Mouse (Mus musculus) liver, embryonic 12.5 days (tissue): ENCODE measurements around the gene Gprc5a. TPM values are rescaled to one million over a fixed set of nuclear protein-coding genes. Genes with fewer than 3 reads are reported as not detected.

Experiments used
- ATAC-seq: fragments of 200-750 bp; cut with Nextera tagmentation; 2 replicates; pipeline ENCODE4 v1.8.0; 2017; ENCODE audit warnings: moderate number of reproducible peaks, mild to moderate bottlenecking, moderate library complexity
- H3K27ac ChIP-seq: fragments of 300-500 bp; sonication (generic); 2 replicates; pipeline ENCODE4 v1.5.1; 2016; ENCODE audit warnings: mild to moderate bottlenecking
- H3K27me3 ChIP-seq: fragments of 300-500 bp; sonication (generic); replicated peaks from 2 replicates; pipeline ENCODE4 v1.6.1; 2016; ENCODE audit warnings: mild to moderate bottlenecking, moderate library complexity
- H3K36me3 ChIP-seq: fragments of 300-500 bp; sonication (generic); 2 replicates; pipeline ENCODE4 v1.6.1; 2016; ENCODE audit warnings: mild to moderate bottlenecking, moderate library complexity
- H3K4me1 ChIP-seq: fragments of 300-500 bp; sonication (generic); 2 replicates; pipeline ENCODE4 v1.6.1; 2016
- H3K4me2 ChIP-seq: fragments of 300-500 bp; sonication (generic); 2 replicates; pipeline ENCODE4 v1.6.1; 2016; ENCODE audit warnings: mild to moderate bottlenecking, moderate library complexity
- H3K4me3 ChIP-seq: fragments of 300-500 bp; sonication (generic); 2 replicates; pipeline ENCODE4 v1.5.1; 2016; ENCODE audit warnings: mild to moderate bottlenecking, moderate library complexity
- H3K9ac ChIP-seq: fragments of 300-500 bp; sonication (generic); 2 replicates; pipeline ENCODE4 v1.6.1; 2016; ENCODE audit warnings: mild to moderate bottlenecking, moderate library complexity
- H3K9me3 ChIP-seq: fragments of 300-500 bp; sonication (generic); replicated peaks from 2 replicates; pipeline ENCODE4 v1.6.1; 2016; ENCODE audit warnings: mild to moderate bottlenecking, moderate library complexity
- WGBS: fragments of 180-500 bp; shearing (Covaris S2); methylation state at CpG from one replicate; pipeline ENCODE4 v1.1.7; 2016; ENCODE audit not compliant: insufficient replicate concordance; 5-methylcytosine and 5-hydroxymethylcytosine counted together
- polyA plus RNA-seq: library from polyadenylated mRNA; unstranded; fragments of >200 nt; fragmentation: Nextera tagmentation; extraction: Ambion mirVana; gene quantifications from 2 replicates; pipeline ENCODE4 v1.2.1, GENCODE M21; 2016

Gene Gprc5a
- 0.64 and 0.74 TPM in 2 replicates for polyA plus RNA-seq

DNA sequence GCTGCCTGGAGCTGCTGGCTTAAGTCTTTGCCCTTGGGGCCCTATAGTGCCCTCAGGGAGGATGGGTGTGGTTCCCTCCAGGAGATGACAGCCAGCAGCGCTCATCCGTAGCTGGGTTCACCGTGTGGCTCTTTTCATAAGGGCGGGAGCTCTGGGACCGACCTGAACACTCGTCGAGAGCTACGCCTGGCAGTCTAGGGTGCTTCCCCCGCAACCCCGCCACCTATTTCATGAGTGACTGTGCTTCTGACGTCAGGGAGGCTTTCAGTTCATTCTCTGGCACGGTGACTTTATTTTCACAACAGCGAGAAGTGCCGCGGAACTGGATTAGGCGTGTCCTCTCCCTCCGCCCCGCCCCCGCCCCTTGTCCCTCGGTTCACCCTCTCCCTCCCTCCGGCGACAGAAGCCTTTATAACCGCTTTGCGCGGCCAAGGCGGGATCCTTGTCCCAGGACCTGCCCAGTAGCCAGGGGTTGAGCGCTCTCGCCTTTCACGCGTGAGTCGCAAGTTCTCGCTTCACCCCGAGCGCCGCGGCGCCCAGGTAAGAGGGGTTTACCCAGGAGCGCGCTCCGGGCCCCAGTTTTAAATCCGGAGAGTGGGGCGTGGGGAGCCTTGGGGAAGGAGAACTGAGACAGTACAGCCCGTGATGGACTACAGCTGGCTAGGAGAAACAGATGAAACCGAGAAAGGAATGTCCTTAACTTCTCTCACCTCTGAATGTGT is at the start of gene Gprc5a:
Gene Gprc5a, plus strand, starts transcription at position 416 of the 722 bp plus-strand sequence.
- Histone ChIP-seq H3K27ac (no peak within 1 kb of the TSS), H3K4me1 (peaks cover 23% of the 10 kb centered on the region), H3K36me3 (no peaks in the 10 kb centered on the region), H3K9me3 (no peaks in the 10 kb centered on the region), H3K4me3 (peak within 1 kb of the TSS; percentile 63), H3K9ac (peak within 1 kb of the TSS; percentile 73), H3K27me3 (peaks cover 30% of the 10 kb centered on the region), H3K4me2 (peak within 1 kb of the TSS; percentile 94)
- 2% methylated on average over 44 of the region's 44 CpGs for WGBS
- ATAC-seq, result peak; percentile 92

DNA sequence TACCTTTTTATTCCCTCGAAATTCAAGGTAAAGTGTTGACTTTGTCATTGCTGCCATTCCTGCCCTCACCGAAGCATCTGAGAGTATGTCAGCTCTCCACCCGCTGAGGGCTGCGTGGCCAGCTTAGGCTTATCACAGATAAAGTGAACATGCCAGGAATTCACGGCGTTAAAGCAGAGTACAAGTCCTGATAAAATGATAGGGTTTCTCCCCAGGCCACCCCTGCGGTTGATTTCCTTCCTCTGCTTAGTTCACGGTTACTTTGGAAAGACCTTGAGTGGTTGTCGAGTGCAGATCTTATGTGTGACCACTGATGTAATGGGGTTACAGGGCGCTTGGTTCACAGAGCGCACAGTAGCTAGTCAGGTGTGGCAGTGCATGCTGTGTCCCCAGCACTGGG is 48.2 kb upstream of the Gprc5a start:
- H3K27ac ChIP-seq, result no peak overlapping the region
- peaks cover 91% of the 10 kb centered on the region for H3K36me3 ChIP-seq
- no peaks in the 10 kb centered on the region for H3K9me3 ChIP-seq
- WGBS, result 39% methylated on average over 11 of the region's 11 CpGs
- H3K9ac ChIP-seq, result no peak overlapping the region
- no peak overlapping the region for H3K4me3 ChIP-seq
- ATAC-seq, result peak; percentile 49; the same call in 1 of the 2 replicates
- peaks cover 11% of the 10 kb centered on the region for H3K4me1 ChIP-seq
- no peak overlapping the region for H3K4me2 ChIP-seq
- no peaks in the 10 kb centered on the region for H3K27me3 ChIP-seq

DNA sequence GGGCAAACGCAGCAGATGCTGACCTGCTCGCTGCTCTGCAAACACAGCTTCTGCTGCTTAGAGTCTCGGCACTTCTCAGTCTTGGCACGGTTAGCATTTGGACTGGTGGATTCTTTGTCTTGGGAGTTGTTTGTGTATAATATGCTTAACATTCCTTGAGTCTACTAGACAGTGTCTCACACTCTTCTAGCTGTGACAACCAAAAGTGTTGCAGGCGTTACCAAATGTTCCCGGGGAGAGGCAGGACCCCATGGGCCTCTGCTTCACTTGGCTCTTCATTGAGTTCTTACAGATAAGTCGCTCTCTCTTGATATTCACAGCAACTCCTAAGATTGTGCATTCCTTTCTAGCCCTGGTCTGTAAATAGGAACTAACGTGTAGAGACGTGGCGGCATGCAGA is 45.9 kb upstream of the Gprc5a start:
- no peak overlapping the region for H3K27ac ChIP-seq
- no peak for ATAC-seq
- WGBS, result 89% methylated on average over 10 of the region's 10 CpGs

DNA sequence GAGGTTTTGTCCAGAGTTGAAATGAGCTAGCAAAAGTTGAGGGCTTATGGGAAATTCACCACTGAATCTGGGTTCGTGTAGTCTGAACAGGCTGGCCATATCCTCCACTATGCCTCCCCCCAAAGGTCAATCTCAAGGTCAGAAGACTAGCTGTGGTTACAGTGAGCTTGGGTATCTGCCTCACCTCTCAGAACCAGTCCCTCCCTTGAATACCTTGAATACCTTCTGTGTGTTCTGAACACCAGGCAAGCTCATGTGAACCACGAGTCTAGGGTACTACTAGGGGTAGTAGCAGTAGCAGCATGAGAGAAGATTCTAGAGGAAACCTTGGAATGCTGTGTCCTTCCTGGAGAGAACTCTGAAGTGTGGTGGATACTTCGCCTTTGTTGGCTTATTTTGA is 43.8 kb upstream of the Gprc5a start:
- Histone ChIP-seq H3K27ac (no peak overlapping the region), H3K27me3 (no peaks in the 10 kb centered on the region), H3K4me3 (no peak overlapping the region), H3K9me3 (no peaks in the 10 kb centered on the region), H3K4me1 (0 out of 2 replicates have a peak, but pooled peaks cover 9% of the 10 kb centered on the region), H3K36me3 (peaks cover 87% of the 10 kb centered on the region), H3K9ac (no peak overlapping the region), H3K4me2 (no peak overlapping the region)
- ATAC-seq, result no peak
- WGBS, result 79% methylated on average over 3 of the region's 3 CpGs

More for the DNA sequence above, 45.9 kb upstream of the Gprc5a start:
- Histone ChIP-seq H3K27me3 (no peaks in the 10 kb centered on the region), H3K9ac (no peak overlapping the region), H3K4me2 (no peak overlapping the region), H3K9me3 (no peaks in the 10 kb centered on the region), H3K4me3 (no peak overlapping the region), H3K36me3 (peaks cover 99% of the 10 kb centered on the region), H3K4me1 (0 out of 2 replicates have a peak, but pooled peaks cover 6% of the 10 kb centered on the region)

DNA sequence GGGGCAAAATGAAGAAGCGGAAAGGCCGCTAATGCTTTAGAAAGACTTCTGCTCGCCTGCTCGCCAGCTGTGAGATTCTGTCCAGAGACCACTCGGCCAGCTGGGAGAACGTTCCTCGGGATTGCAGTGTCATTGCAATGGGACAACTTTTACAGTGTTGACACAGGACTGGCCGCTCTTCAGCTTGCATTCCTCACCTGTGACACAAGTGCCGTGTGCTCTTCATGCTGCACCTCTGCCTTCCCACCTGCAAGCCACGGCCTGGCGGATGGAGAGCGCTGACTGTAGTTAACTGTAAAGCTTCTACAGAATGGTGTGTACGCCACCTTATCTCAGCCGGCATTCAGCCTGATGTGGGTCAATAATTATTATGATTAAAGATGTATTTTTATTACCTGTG is 42.1 kb upstream of the Gprc5a start:
- no peak overlapping the region for H3K9ac ChIP-seq
- 0 out of 2 replicates have a peak, but pooled peaks cover 3% of the 10 kb centered on the region for H3K4me1 ChIP-seq
- ATAC-seq, result no peak
- no peak overlapping the region for H3K4me3 ChIP-seq
- H3K9me3 ChIP-seq, result no peaks in the 10 kb centered on the region
- peaks cover 69% of the 10 kb centered on the region for H3K36me3 ChIP-seq
- no peak overlapping the region for H3K4me2 ChIP-seq
- no peak overlapping the region for H3K27ac ChIP-seq
- 88% methylated on average over 14 of the region's 14 CpGs for WGBS
- H3K27me3 ChIP-seq, result no peaks in the 10 kb centered on the region

DNA sequence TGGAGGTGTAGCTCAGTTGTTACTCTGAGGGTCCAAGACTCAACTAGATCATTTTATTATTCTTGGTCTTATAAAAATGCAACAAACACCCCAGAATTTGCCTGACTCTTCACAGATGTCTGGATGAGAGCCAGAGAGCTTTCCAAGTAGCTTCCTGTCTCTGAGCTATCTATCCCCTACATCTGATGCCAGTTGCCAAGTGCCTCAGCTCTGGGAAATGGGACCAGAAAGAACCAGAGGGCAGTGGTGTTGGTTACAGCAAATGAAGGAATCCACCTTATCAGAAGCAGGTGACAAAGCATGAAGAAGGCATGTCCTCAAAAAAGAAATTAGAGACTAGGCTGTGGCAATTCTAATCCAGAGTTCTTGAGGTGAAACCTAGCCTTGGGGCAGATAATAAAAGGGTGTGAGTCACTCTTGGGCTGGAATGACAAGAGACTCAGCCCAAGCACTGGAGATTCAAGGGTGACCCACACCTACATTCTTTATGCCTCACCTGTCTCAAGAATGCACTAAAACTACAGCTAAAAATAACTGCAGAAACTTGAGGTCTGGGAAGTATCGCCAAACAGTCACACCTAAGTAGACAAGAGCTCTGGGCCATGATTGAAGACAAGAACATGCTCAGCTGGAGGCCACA is 40.5 kb upstream of the Gprc5a start:
- no peaks in the 10 kb centered on the region for H3K27me3 ChIP-seq
- no peak overlapping the region for H3K4me3 ChIP-seq
- no peak for ATAC-seq
- peaks cover 54% of the 10 kb centered on the region for H3K36me3 ChIP-seq
- H3K9me3 ChIP-seq, result no peaks in the 10 kb centered on the region
- no peak overlapping the region for H3K4me2 ChIP-seq
- H3K9ac ChIP-seq, result no peak overlapping the region
- 0 out of 2 replicates have a peak, but pooled peaks cover 3% of the 10 kb centered on the region for H3K4me1 ChIP-seq
- 83% methylated on average over 1 of the region's 1 CpGs for WGBS
- H3K27ac ChIP-seq, result no peak overlapping the region

DNA sequence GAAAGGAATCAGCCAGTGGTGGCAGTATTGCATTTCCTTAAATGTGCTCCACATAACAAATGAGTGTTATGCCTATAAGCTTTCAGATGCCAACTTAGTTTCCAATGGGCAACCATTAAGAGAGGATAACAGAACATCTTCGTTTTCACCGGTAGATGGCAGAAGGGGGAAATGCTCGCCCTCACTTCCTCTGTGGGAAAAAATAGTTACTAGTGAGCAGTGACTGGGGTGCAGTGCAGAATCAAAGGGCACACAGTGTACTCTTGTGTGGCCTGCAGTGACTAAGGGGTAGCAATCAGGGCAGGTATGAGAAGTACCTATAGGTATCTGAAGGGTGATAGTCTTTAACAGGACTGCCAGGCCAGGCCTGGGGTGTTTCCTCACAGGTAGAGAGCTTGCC is 39.2 kb upstream of the Gprc5a start:
- ATAC-seq, result no peak
- Histone ChIP-seq H3K36me3 (peaks cover 41% of the 10 kb centered on the region), H3K4me3 (no peak overlapping the region), H3K4me2 (no peak overlapping the region), H3K27me3 (no peaks in the 10 kb centered on the region), H3K9me3 (no peaks in the 10 kb centered on the region), H3K4me1 (0 out of 2 replicates have a peak, but pooled peaks cover 3% of the 10 kb centered on the region), H3K9ac (no peak overlapping the region), H3K27ac (no peak overlapping the region)
- 5% methylated on average over 3 of the region's 3 CpGs for WGBS

DNA sequence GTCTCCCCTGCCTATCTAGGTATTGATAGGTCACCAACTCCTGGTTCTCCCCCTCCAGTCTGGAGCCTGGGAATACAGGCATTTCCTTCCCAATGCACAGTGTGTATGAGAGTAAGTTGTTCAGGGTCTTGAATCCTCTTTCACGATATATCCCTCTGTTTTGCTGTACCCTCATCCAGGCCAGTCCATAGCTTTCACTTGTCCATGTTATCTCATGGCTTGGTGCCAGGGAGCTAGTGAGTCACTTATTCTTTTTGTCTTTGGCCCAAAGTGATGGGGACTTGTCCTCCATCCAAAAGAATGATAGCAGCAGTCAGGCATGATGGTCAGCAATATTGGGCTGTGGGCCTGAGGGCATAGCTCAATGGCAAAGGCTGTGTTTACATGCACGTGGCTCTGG is 38.7 kb upstream of the Gprc5a start:
- no peak overlapping the region for H3K9ac ChIP-seq
- no peaks in the 10 kb centered on the region for H3K27me3 ChIP-seq
- no peaks in the 10 kb centered on the region for H3K9me3 ChIP-seq
- H3K4me1 ChIP-seq, result 0 out of 2 replicates have a peak, but pooled peaks cover 3% of the 10 kb centered on the region
- H3K36me3 ChIP-seq, result peaks cover 35% of the 10 kb centered on the region
- H3K27ac ChIP-seq, result no peak overlapping the region
- H3K4me3 ChIP-seq, result no peak overlapping the region
- H3K4me2 ChIP-seq, result no peak overlapping the region
- 71% methylated on average over 2 of the region's 2 CpGs for WGBS
- no peak for ATAC-seq

DNA sequence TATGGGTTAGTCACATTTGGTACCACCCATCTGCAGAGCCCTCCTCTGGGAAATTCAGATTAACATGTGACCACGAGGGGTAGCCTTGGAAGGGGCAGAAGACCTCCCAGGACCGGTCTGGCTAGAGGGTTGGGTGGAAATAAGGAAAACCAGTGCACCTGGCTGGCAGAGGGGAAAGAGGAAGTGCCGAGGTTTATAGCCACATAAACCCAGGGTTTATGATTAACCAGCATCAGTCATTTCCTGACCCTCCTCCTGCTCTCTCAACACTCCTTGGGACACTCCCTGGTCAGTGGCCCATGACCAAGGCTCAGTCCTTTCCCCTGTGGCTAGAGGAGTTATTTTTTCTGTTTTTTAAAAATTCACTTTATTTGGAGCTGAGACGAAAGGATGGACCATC is 36.2 kb upstream of the Gprc5a start:
- Histone ChIP-seq H3K4me3 (no peak overlapping the region), H3K27me3 (no peaks in the 10 kb centered on the region), H3K27ac (no peak overlapping the region), H3K9ac (no peak overlapping the region), H3K36me3 (peaks cover 11% of the 10 kb centered on the region), H3K9me3 (no peaks in the 10 kb centered on the region), H3K4me1 (0 out of 2 replicates have a peak, but pooled peaks cover 3% of the 10 kb centered on the region), H3K4me2 (no peak overlapping the region)
- ATAC-seq, result 0 out of 2 replicates have a peak, but pooled peaks have one; percentile 52
- WGBS, result 45% methylated on average over 4 of the region's 4 CpGs

DNA sequence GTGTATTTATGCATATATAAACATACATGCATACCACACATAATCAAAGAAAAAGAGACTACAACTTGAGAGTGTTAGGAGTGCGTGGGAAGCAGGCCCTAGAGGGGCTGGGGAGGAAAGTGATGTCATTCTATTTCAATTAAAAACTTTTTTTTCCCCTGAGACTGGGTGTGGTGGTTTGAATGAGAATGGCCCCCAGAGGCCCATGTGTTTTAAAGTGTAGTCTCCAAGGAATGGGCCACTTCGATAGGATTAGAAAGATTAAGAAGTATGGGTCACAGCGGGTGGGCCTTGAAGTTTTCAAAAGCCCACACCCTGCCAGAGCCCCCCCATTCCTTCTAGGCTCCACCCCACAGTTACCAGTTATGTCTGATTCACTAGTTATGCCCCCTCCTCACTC is 26.8 kb upstream of the Gprc5a start:
- no peak overlapping the region for H3K9ac ChIP-seq
- ATAC-seq, result no peak
- no peaks in the 10 kb centered on the region for H3K9me3 ChIP-seq
- no peak overlapping the region for H3K4me2 ChIP-seq
- WGBS, result 62% methylated on average over 3 of the region's 3 CpGs
- H3K4me1 ChIP-seq, result no peaks in the 10 kb centered on the region
- H3K27ac ChIP-seq, result no peak overlapping the region
- H3K27me3 ChIP-seq, result peaks cover 36% of the 10 kb centered on the region
- no peak overlapping the region for H3K4me3 ChIP-seq
- H3K36me3 ChIP-seq, result no peaks in the 10 kb centered on the region

DNA sequence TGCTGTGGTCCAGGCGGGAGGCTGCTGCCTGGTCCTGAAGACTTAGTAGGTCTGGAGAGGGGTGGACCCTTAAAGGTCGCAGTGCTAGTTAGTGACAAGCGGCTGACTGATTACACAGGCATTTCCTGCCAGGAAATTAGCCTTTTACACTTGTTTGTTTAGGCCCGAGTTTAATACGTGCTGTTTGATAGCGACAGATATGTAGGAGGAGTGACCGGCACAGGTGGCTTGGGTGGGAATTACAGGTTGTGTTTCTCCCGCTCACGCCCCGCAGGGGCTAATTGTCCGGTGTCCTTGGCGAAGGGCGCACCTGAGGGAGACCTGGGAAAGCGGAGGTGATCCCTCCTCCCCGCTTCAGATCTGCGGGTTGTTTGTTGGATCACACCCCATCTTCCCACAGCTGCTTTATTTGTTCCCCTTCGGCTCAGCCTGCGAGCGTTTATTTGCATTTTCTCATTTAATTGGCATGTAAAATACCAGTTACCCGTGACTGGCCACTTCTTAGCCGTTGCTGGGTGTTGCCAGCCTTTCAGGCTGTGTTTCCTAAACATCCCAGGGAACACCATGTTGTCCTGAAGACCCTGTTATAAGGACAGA is 25.1 kb upstream of the Gprc5a start:
- 7% methylated on average over 21 of the region's 21 CpGs for WGBS
- ATAC-seq, result no peak
- H3K4me3 ChIP-seq, result no peak overlapping the region
- H3K36me3 ChIP-seq, result no peaks in the 10 kb centered on the region
- peaks cover 36% of the 10 kb centered on the region for H3K27me3 ChIP-seq
- peak overlapping the region; percentile 28; the same call in 1 of the 2 replicates for H3K4me2 ChIP-seq
- no peak overlapping the region for H3K9ac ChIP-seq
- H3K4me1 ChIP-seq, result no peaks in the 10 kb centered on the region
- H3K27ac ChIP-seq, result no peak overlapping the region
- no peaks in the 10 kb centered on the region for H3K9me3 ChIP-seq

DNA sequence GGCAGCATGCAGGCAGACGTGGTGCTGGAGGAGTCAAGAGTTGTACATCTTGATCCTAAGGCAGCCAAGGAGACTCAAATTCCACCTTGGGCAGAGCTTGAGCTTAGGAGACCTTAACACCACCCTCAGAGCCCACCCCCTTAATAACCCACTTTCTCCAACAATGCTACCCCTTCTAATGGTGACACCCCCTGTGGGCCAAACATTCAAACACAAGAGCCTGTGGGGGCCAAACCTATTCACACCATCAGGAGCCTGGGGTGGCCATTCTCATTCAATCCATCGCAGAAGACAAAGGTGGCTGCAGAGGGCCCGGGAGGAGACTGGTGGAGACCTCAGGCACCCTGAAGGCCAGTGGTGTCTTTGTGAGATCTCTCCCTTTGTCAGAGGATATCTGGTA is 23.5 kb upstream of the Gprc5a start:
- Histone ChIP-seq H3K9ac (no peak overlapping the region), H3K4me2 (no peak overlapping the region), H3K4me1 (no peaks in the 10 kb centered on the region), H3K36me3 (no peaks in the 10 kb centered on the region), H3K4me3 (no peak overlapping the region), H3K27me3 (peaks cover 36% of the 10 kb centered on the region), H3K27ac (no peak overlapping the region), H3K9me3 (no peaks in the 10 kb centered on the region)
- WGBS, result 62% methylated on average over 3 of the region's 3 CpGs
- no peak for ATAC-seq
